Mouse (Mus musculus) hindbrain, postnatal 0 days (tissue): ENCODE measurements around the gene Zfp709. TPM values are rescaled to one million over a fixed set of nuclear protein-coding genes. Genes with fewer than 3 reads are reported as not detected.

Experiments
- ATAC-seq: fragments of 200-750 bp; cut with Nextera tagmentation; 2 replicates; pipeline ENCODE4 v1.8.0; 2017; ENCODE audit warnings: mild to moderate bottlenecking, moderate TSS enrichment, moderate library complexity
- DNase-seq: peaks from one replicate; pipeline ENCODE4 v3.0.0-alpha.2; 2015; ENCODE audit warnings: low spot score
- H3K27ac ChIP-seq: fragments of 300-500 bp; sonication (generic); 2 replicates; pipeline ENCODE4 v1.5.1; 2014; ENCODE audit warnings: mild to moderate bottlenecking
- H3K27me3 ChIP-seq: fragments of 300-500 bp; sonication (generic); 2 replicates; pipeline ENCODE4 v1.6.1; 2014; ENCODE audit warnings: low read length, mixed read lengths; ENCODE audit not compliant: insufficient read depth
- H3K36me3 ChIP-seq: fragments of 300-500 bp; sonication (generic); 2 replicates; pipeline ENCODE4 v1.6.1; 2014; ENCODE audit warnings: low read length, mixed read lengths; ENCODE audit not compliant: insufficient read depth
- H3K4me1 ChIP-seq: fragments of 300-500 bp; sonication (generic); 2 replicates; pipeline ENCODE4 v1.6.1; 2014; ENCODE audit warnings: antibody characterized with exemption, low read length, mixed read lengths; ENCODE audit not compliant: insufficient read depth
- H3K4me2 ChIP-seq: fragments of 300-500 bp; sonication (generic); 2 replicates; pipeline ENCODE4 v1.6.1; 2014; ENCODE audit warnings: low read depth, mild to moderate bottlenecking, low read length, moderate library complexity, mixed read lengths
- H3K4me3 ChIP-seq: fragments of 300-500 bp; sonication (generic); 2 replicates; pipeline ENCODE4 v1.5.1; 2014; ENCODE audit warnings: low read length
- H3K9ac ChIP-seq: fragments of 300-500 bp; sonication (generic); replicated peaks from 2 replicates; pipeline ENCODE4 v1.6.1; 2014; ENCODE audit warnings: mild to moderate bottlenecking, low read length, moderate library complexity, mixed read lengths
- H3K9me3 ChIP-seq: fragments of 300-500 bp; sonication (generic); 2 replicates; pipeline ENCODE4 v1.6.1; 2016; ENCODE audit warnings: low read length, mixed read lengths
- CTCF ChIP-seq: IDR thresholded peaks from 2 replicates; pipeline ENCODE4 v1.5.1; 2016; ENCODE audit warnings: antibody characterized with exemption, control low read depth, low read depth
- WGBS: fragments of 180-500 bp; shearing (Covaris S2); extraction: QIAGEN DNeasy Blood & Tissue Kit; methylation state at CpG from one replicate; pipeline ENCODE4 v1.1.7; 2014; 5-methylcytosine and 5-hydroxymethylcytosine counted together
- polyA plus RNA-seq: library from polyadenylated mRNA; unstranded; fragments of >200 nt; fragmentation: Nextera tagmentation; extraction: Ambion mirVana; gene quantifications from 2 replicates; pipeline ENCODE4 v1.2.1, GENCODE M21; 2015
- total RNA-seq: library from RNA; depleted of rRNA; stranded (reverse); fragments of >200 nt; gene quantifications from 2 replicates; pipeline ENCODE4 v1.2.3, GENCODE M21; 2014

The Zfp709 gene
- total and polyA plus RNA-seq, 2 experiments from 2014 or later = 4.2 to 4.3 TPM

- H3K9me3 ChIP-seq = no peaks in the 10 kb centered on the region
- H3K4me3 ChIP-seq = peak overlapping the region; percentile 81
- 95% methylated on average over 5 of the region's 5 CpGs for WGBS
- no peak for TF ChIP-seq CTCF
- H3K4me2 ChIP-seq = peak overlapping the region; percentile 67
- no peak for DNase-seq
- H3K27me3 ChIP-seq = no peaks in the 10 kb centered on the region
- H3K36me3 ChIP-seq = no peaks in the 10 kb centered on the region
- H3K9ac ChIP-seq = no peak overlapping the region
- ATAC-seq = no peak
- peak overlapping the region; percentile 99 for H3K27ac ChIP-seq
- no peaks in the 10 kb centered on the region for H3K4me1 ChIP-seq
Measured at GRCm38 (mm10) chr8:71907798-71908257, 26.0 kb downstream of the Zfp709 start.

DNA sequence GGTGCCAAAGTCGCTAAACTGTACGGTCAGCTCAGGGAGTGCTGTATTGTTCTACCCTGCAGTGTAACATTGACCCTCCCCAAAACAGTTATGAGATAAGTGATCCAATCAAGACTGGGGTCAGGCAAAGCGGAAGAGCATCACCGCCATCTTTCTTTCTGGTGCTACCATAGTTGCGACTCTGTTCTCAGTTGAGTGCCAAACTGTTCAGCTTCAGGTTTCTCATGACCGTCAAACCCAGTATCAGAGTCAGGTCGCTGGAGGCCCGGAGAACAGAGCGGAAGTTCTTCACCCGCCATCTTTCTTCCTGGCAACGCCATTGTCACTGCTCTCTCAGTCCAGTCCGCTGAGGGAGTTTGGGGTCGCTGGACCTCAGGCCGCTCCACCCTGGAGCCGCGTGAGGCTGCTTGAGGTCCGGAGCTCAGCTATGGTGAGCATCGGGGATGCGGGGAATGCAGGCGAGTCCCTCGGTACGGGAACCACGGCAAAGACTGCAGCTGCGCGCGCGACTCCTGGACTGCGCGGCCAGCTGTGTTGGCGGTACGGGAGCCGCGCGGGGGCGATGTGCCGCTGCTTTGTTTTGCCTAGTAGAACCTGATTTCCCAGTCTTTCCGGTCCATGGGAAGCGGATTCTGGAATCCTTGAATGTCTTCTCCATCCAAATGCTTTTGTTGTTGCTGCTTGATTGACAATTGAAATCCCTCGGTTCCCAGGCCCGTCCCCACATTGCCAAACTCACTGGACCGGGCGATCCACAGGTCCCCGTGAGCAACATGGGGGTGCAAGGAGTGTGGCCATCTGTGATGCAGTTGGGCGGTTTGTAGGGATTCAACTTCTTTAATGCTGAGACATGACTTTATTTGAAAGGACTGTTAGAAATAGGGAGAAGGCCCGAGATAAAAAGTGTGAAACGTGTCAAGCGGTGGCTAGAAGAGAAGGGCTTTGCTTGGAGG is 26.8 kb downstream of the Zfp709 start, which contains the start of the genes Zfp882 and Zfp617:
TSS of gene Zfp882 (plus strand) at position 300 of the 953 bp plus-strand sequence.
TSS of gene Zfp617 (plus strand) at position 327 of the 953 bp plus-strand sequence.
- H3K9me3 ChIP-seq = no peaks in the 10 kb centered on the region
- peak within 1 kb of the TSS; percentile 78 for H3K9ac ChIP-seq
- peak within 1 kb of the TSS; percentile 67 for H3K4me2 ChIP-seq
- H3K4me3 ChIP-seq = peak within 1 kb of the TSS; percentile 81
- DNase-seq (peak; percentile 94), ATAC-seq (peak; percentile 97)
- H3K36me3 ChIP-seq = no peaks in the 10 kb centered on the region; the same call in 1 of the 2 replicates
- 4% methylated on average over 47 of the region's 47 CpGs for WGBS
- H3K4me1 ChIP-seq = no peaks in the 10 kb centered on the region
- H3K27ac ChIP-seq = peak within 1 kb of the TSS; percentile 99
- peak; percentile 78 for TF ChIP-seq CTCF
- no peaks in the 10 kb centered on the region for H3K27me3 ChIP-seq

- TF ChIP-seq CTCF = no peak
- H3K9ac ChIP-seq = no peak overlapping the region
- no peaks in the 10 kb centered on the region for H3K9me3 ChIP-seq
- DNase-seq (no peak), ATAC-seq (no peak)
- H3K4me1 ChIP-seq = no peaks in the 10 kb centered on the region
- no peak overlapping the region for H3K4me2 ChIP-seq
- H3K36me3 ChIP-seq = peaks cover 11% of the 10 kb centered on the region
- no peak overlapping the region for H3K27ac ChIP-seq
- H3K27me3 ChIP-seq = no peaks in the 10 kb centered on the region
- no peak overlapping the region for H3K4me3 ChIP-seq
- WGBS = 92% methylated on average over 2 of the region's 2 CpGs
Measured at GRCm38 (mm10) chr8:71912286-71912685, 30.5 kb downstream of the Zfp709 start.

DNA sequence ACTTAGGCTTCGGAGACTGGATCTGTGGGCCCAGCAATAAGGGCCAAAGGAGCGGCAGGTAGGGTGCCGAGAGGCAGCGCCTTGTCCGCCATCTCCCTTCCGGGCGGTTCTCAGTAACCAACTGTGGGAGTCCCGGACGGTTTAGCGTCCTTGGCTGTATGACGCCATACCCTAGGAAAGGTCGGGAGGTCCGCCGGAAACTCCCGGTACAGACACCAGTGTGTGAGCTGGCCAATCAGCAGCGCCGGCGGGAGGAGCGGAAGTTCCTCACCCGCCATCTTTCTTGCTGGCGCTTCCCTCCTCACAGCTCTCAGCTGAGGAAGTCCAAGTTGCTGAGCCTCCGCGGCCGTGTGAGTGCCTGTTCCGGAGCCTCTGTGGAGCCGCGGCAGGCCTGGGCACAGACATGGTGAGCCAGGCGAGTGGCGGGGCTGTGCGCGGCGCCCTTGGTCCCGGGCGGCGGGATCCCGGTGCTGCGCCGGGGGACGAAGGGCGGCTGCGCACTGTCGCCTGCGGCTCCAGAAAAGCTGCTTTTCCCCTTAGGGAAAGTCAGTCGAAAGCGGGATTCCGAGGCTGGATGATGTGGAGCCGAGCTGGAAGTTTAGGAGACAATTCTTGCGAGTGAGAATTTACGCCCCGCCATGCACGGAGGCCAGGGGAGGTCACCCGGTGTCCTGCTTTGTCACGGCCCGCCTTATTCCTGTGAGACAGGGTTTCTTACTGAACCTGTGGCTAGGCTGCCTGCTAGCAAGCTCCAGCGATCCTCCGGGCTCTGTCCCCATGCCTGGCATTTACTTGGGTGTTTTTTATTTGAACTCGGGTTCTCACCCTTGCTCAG is 41.0 kb downstream of the Zfp709 start:
- Histone ChIP-seq H3K27me3 (no peaks in the 10 kb centered on the region), H3K27ac (peak overlapping the region; percentile 95), H3K4me1 (no peaks in the 10 kb centered on the region), H3K36me3 (no peaks in the 10 kb centered on the region), H3K9ac (peak overlapping the region; percentile 83), H3K4me2 (peak overlapping the region; percentile 88), H3K9me3 (no peaks in the 10 kb centered on the region), H3K4me3 (peak overlapping the region; percentile 78)
- no peak for TF ChIP-seq CTCF
- peak; percentile 100 for ATAC-seq
- DNase-seq = peak; percentile 96
- WGBS = under 1% methylated on average over 57 of the region's 57 CpGs

GRCm38 (mm10) chr8:71925791-71926190 is 44.0 kb downstream of the Zfp709 start:
- Histone ChIP-seq H3K27ac (no peak overlapping the region), H3K4me1 (no peaks in the 10 kb centered on the region), H3K9ac (no peak overlapping the region), H3K9me3 (no peaks in the 10 kb centered on the region), H3K4me2 (no peak overlapping the region), H3K36me3 (peaks cover 13% of the 10 kb centered on the region; the same call in 1 of the 2 replicates), H3K27me3 (no peaks in the 10 kb centered on the region), H3K4me3 (no peak overlapping the region)
- no peak for TF ChIP-seq CTCF
- WGBS = 99% methylated on average over 5 of the region's 5 CpGs
- ATAC-seq (no peak), DNase-seq (no peak)

- no peak overlapping the region for H3K27ac ChIP-seq
- ATAC-seq (no peak), DNase-seq (no peak)
- no peak overlapping the region for H3K4me3 ChIP-seq
- no peak overlapping the region for H3K4me2 ChIP-seq
- peaks cover 20% of the 10 kb centered on the region; the same call in 1 of the 2 replicates for H3K36me3 ChIP-seq
- H3K9me3 ChIP-seq = no peaks in the 10 kb centered on the region
- 95% methylated on average over 3 of the region's 3 CpGs for WGBS
- no peak for TF ChIP-seq CTCF
- no peaks in the 10 kb centered on the region for H3K4me1 ChIP-seq
- H3K9ac ChIP-seq = no peak overlapping the region
- H3K27me3 ChIP-seq = no peaks in the 10 kb centered on the region
Measured at GRCm38 (mm10) chr8:71926551-71926950, 44.7 kb downstream of the Zfp709 start.
